Mouse (Mus musculus): ENCODE measurements around the gene Herc3.

- TF ChIP-seq CTCF (IDR thresholded peaks at IDR 0.05) (no peak), POLR2A (IDR thresholded peaks at IDR 0.05; ENCODE audit: insufficient read depth, low read depth, low read length) (no peak), EP300 (IDR thresholded peaks at IDR 0.05; ENCODE audit: insufficient read depth, low read depth, low read length) (no peak)
Observed at GRCm38 (mm10) chr6:58942276-58942675, 111.0 kb downstream of the Herc3 start.
